Mouse (Mus musculus) lung, postnatal 4 days (tissue): ENCODE data around the gene Taar7f.
"Not testable (repeated sequence)": the region's sequence is repeated elsewhere in the genome, so short reads cannot be mapped to it uniquely, and the experiment has no call there.

Experiments
- DNase-seq, 2 experiments: peaks; one replicate each; pipeline ENCODE4 v3.0.0; 2021

Taar7f gene

DNA sequence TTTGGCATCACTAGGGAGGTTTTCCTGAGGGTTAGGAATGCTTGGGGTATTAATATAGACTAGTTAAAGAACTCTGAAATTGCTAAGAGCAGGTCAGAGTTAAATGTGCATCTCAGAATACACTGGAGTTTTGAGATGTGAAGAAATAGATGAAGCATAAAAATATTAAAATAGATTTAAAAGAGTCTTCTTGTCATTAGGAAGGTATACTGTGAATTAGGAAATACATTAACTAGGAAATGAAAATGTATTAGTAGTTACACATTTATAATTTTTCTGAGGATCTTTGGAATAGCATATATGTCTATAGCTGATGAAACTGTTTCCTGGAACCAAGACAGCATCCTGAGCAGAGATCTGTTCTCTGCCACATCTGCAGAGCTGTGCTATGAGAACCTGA, at the start of gene Taar7f:
Gene Taar7f (plus strand): TSS at position 301 of the 400 bp plus-strand sequence.
- no peak for DNase-seq

DNA sequence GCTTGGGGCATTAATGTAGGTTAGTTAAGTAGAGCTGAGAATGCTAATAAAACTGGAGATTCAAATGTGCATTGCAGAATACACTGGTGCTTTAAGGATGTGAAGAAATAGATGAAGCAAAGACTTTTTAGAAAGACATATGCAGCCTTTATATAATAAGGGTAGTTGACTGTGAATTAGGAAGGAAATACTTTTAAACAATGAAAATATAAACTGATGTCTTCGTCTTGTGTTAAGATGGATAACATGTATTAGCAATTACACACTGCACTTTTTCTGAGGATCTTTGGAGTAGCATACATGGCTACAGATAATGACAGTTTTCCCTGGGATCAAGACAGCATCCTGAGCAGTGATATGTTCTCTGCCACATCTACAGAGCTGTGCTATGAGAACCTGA, 49.7 kb upstream of the Taar7f start, which contains the start of gene Taar7b:
Gene Taar7b (plus strand): TSS at position 301 of the 400 bp plus-strand sequence.
- no peak for DNase-seq

DNA sequence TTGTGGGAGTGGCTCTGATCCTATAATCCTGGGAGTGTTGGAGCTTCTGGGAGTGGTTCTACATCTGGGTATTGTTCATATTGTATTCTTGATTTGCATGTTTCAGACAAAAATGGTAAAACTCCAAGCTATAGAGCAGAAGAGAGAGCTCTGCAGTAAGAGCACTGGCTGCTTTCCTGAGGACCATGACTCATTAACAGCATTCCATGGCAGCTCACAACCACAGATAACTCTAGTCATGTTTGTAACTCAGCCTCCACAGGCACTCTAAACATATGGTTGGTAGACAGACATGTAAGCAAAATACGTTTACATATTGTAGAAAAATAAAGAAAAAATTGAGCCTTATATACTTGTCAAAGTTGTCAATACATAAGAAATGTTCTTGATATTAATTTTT, 42.9 kb upstream of the Taar7f start:
- no peak for DNase-seq

DNA sequence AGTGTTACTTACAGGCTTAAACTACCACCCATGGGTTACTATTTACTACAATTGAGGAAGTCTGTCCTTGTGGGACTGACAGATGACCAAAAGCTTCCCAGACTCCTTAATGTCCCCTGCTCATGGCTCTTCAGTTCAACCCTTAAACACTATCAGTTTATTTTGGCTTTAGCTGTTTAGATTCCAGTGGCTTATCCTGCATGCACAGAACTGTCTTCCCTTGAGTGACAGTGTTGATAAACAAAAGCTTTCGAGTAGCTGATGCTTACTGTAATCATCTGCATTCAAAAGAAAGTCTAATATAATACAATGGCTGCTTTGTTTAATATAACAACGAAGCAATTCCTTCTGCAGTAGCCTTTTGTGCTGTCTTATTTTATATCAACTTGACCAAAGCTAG, 42.3 kb upstream of the Taar7f start:
- DNase-seq: no peak

DNA sequence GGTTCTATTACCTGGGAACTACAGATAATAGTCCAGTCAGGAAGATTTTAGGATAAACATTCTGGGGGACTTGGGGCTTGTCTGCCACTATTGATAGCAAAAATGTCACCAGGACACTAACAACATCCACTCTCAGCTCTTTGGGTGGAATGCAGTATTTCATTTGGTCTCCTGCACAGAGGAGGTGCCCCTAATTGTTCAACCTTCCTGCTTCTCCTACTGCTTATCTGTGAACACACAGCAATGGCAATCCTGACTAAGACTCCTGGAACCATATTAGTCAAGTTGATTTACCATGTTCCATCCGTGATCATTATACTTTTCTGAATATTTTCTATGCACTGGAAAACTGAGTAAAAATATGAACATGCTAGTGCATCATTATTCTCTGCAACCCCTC, 41.2 kb upstream of the Taar7f start:
- DNase-seq: no peak

DNA sequence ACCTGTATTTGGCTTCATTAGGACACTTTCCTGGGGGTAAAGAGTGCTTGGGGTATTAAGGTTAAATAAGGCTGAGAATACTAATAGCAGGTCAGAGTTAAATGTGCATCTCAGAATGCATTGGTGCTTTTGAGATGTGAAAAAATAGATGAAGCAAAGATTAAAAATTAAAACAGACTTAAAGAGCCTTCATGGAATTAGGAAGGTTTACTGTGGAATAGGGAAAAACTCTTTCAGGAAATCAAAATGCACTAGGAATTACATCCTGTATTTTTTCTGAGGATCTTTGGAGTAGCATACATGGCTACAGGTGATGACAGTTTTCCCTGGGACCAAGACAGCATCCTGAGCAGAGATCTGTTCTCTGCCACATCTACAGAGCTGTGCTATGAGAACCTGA, 22.4 kb upstream of the Taar7f start, which contains the start of gene Taar7d:
Gene Taar7d (plus strand): TSS at position 301 of the 400 bp plus-strand sequence.
- no peak for DNase-seq

DNA sequence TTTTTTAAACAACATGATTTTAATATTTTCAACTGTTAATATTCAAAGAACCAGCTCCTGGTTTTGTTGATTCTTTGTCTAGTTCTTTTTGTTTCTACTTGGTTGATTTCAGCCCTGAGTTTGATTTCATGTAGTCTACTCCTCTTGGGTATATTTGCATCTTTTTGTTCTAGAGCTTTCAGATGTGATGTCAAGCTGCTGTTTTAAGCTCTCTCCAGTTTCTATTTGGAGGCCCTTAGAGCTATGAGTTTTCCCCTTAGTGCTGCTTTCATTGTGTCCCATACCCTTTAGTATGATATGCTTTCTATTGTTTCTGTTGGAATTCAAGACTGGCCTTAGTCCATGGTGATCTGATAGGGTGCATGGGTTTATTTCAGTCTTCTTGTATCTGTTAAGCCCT, 18.0 kb upstream of the Taar7f start:
- no peak for DNase-seq

DNA sequence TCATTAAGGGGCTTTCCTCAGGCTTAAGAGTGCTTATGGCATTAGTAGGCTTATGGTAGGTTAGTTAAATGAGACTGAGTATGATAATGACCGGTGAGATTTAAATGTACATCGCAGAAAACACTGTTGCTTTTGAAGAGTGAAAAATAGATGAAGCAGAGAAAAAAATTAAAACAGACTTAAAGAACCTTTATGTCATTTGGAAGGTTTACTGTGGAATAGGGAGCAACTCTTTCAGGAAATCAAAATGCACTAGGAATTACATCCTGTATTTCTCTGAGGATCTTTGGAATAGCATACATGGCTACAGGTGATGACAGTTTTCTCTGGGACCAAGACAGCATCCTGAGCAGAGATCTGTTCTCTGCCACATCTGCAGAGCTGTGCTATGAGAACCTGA, 12.0 kb upstream of the Taar7f start, which contains the start of gene Taar7e:
Gene Taar7e (plus strand): TSS at position 301 of the 400 bp plus-strand sequence.
- no peak for DNase-seq

DNA sequence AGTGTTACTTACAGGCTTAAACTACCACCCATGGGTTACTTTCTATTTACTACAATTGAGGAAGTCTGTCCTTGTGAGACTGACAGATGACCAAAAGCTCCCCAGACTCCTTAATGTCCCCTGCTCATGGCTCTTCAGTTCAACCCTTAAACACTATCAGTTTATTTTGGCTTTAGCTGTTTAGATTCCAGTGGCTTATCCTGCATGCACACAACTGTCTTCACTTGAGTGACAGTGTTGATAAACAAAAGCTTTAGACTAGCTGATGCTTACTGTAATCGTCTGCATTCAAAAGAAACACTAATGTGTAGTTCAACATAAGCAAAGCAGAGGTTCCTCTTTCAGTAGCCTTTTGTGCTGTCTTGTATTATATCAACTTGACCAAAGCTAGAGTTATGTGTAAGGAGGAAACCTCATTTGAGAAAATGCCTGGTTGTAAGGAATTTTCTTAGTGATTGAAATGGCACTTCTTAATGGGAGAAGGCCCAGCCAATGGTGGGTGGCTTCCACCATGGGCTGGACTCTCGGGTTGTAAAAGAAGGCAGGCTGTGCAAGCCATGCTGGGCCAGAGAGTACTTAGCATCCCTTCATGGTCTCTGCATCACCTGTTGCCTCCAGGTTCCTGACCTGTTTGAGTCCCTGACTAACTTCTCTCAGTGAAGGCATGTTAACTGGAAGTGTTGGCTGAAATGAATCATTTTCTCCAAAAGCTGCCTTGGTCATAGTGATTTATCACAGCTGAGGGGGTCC, 9.0 kb upstream of the Taar7f start:
- no peak for DNase-seq

DNA sequence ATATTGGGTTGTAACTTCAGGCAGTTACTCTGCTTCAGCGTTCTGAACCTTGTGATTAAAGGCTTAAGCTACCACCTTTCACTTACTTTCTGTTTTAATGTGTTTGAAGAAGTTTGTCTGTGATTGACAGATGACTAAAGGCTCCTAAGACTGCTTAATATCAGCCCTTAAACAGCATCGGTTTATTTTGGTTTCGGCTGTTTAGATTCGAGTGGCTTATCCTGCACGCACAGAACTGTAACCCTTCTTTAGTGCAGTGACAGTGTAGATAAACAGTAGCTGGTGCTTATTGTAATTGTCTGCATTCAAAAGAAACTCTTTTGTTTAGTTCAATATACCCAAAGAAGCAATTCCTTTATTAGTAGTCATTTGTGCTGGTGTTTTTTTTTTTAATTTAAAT, 2.7 kb downstream of the Taar7f start:
- DNase-seq: no peak

DNA sequence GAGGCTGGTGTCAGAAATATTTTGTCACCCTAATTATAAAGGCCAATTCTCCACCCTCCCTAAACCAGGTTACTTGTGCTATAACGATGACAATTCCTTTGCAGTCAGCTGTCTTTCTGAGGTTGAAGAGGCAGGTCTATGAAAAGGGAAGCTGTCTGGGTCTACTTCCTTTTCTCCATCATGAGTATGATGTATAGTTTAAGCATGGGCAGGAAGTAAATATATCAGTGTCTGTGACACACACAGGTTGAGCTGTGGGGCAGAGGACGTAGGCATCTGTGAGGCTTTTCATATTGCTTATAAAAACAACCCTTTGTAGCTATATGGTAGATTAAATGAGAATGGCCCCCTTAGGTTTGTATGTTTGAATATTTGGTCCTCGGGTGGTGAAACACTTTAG, 9.7 kb downstream of the Taar7f start:
- no peak for DNase-seq

DNA sequence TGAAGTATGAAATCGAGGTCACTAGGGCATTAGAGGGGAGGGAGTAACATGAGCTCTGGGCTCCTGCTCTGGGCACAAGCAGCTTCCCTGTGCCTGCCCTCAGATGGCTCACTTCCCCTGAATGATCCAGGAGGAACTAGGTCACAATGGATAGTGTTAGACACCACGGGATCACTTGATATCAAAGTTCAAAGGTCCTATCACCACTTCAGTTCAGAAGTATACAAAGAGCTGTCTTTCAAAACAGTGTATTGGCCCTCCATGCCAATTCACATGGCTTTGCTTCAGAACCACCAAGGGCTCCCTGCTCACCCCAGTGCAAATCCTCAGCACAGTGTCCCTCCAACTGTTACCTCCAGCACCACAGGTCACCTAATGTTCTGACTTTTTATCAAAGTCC, 25.4 kb downstream of the Taar7f start:
- DNase-seq: not testable (repeated sequence)

DNA sequence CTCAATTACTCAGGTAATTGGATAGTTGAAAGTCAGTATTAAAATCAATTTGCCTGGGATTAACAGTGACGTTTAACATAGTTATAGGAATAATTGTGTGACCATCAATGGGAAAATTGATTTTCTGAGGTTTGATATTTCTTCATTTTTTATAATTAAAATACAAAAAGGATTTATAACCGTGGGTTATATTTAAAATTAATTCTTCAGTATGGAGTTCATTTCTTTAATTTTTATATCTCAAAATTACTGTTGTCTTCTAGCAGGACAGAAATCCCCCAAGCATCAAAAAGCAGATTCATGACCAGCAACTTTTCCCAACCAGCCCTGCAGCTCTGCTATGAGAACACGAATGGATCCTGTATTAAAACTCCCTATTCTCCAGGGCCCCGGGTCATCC, 26.9 kb downstream of the Taar7f start, which contains the start of gene Taar8a:
Gene Taar8a (plus strand): TSS at position 301 of the 400 bp plus-strand sequence.
- not testable (repeated sequence) for DNase-seq

DNA sequence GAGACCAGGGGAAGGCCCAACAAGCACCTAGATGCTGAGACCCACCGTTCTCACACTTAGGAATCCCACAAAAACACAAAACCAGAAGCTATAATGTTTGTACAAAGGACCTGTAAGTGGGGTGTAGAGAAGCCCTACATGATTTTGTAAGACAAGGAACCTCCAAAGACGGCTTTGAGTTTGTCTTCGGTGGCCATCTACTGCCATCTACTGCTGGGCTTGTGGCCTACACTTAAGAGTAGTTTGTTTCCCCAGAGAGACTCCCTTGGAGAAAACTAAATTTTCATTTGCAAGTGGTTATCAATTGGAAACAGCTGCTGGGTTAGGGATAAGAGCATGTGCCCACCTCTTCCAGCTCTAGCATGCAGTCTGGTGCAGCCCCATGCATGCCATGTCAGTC, 30.9 kb downstream of the Taar7f start:
- DNase-seq: peak in 1 of 2 experiments; percentile 53

DNA sequence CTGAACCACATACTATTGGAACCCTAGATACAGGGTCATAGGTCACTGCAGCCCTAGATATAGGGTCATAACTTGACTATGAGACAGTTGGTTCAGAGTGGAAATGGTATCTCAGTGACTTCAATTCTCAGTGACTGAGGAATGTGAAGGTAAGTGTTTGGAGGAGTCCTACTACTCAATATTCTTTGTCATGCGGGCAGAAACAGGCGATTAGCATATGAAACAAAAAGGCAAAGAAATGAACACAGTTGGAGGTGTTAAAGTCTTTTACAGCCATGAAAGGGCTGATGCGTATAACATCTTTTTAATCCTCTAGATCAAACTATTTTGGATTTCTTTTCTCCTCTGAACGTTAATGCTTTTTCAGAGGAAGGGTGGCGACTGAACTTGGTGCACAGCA, 36.6 kb downstream of the Taar7f start:
- no peak for DNase-seq

DNA sequence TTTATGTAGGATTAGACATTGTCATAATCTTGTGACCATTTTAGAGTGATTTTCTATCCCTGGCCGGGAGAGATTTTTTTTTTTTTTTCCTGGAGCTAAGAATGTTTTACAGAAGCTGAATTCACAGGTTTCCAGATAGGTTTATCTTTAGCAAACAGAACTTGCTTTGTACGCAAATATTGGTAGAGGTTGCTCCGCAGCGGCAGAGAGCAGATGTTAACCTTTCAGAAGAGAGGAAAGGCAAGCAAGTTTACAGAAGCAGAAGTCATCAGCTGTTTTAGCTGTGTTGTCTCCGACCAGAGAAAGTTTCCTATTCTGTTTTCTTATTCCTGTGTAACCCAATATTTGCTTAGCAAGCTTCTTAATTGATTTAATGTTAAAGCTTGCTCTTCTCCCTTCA, 37.2 kb downstream of the Taar7f start:
- no peak for DNase-seq

DNA sequence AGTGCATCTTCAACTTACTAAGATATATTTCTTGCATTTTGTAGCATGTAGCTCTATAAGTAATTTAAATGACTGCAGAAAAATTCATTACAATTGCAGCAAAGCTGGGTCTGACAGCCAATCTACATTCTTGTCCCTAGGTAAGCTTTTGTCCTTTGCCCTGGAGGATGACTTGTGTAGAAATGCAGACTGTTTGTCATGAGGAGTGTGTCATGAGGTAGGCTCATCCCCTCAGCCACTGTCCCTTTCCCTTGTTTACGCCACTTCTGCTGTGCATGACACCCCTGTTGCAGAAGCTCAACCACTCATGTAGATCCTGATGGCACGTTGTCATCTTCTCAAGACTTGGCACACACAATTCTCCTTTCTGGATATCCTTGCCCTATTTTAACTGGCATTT, 37.9 kb downstream of the Taar7f start:
- DNase-seq: no peak

DNA sequence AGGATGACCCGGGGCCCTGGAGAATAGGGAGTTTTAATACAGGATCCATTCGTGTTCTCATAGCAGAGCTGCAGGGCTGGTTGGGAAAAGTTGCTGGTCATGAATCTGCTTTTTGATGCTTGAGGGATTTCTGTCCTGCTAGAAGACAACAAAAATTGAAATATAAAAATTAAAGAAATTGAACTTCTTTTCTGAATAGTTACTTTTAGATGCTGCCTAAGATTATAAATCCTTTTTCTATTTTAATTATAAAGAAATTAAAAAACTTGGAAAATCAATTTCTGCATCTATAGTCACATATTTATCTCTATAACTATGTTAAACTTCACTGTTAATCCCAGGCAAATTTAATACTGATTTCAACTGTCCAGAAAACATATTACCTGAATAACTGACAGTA, 42.9 kb downstream of the Taar7f start, which contains the start of gene Taar8b:
Gene Taar8b (minus strand): TSS at position 101 of the 400 bp plus-strand sequence.
- DNase-seq: no peak

DNA sequence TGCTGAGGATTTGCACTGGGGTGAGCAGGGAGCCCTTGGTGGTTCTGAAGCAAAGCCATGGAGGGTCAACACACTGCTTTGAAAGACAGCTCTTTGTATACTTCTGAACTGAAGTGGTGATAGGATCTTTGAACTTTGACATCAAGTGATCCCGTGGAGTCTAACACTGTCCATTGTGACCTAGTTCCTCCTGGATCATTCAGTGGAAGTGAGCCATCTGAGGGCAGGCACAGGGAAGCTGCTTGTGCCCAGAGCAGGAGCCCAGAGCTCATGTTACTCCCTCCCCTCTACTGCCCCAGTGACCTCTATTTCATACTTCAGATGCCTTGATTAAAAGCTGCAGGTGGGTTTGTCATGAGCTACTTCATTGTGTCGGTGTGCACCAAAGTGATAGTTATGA, 47.7 kb downstream of the Taar7f start:
- DNase-seq: not testable (repeated sequence)
